Mouse (Mus musculus): ENCODE measurements at regions not wholly inside any gene's neighbourhood (a gene's known extent, or its start where the extent isn't known, plus 50 kb on each side); places are given as distances from the start of the nearest gene placed in this dataset.

DNA sequence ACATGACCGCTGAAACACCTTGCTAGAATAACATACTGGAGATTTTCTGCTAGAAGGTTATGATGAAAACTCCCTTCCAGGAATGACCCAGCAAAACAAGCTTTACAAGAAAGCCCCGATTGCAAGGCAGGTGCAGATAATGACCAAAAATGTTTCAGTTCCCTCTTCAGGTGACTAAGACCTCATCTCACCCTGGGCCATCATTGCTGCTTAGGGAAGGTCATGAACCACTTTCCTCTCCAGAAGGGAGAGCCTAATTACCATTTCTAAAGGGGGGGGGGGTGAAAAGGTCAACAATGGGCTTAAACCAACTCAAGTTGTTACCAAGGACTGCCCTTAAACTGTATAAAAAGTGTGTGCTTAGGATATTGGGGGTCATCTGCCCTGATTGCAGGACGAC, 59.8 kb upstream of the Speer4c start:
- DNase-seq (ENCODE audit: extremely low read depth, insufficient read length, low spot score) = no peak

DNA sequence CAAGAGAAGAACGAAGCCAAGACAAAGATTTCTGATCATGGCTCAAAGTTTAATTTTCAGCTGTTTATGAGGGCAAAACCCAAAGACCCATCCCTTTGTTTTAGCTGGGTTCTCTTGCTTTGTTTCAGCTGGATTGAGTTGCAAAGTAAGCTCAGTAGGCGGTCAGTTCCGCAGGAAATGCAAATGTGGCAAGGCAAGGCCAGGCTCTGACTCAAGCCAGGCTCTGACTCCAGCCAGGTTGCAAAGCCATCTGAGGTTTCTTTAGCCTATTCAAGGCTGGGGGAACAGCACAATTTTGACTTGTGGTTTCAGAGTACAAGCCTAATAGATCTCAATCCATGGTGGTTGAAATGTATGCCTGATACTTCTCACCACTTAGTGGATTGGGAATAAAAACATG, 60.5 kb upstream of the Speer4c start:
- no peak for DNase-seq (ENCODE audit: extremely low read depth, insufficient read length, low spot score)

DNA sequence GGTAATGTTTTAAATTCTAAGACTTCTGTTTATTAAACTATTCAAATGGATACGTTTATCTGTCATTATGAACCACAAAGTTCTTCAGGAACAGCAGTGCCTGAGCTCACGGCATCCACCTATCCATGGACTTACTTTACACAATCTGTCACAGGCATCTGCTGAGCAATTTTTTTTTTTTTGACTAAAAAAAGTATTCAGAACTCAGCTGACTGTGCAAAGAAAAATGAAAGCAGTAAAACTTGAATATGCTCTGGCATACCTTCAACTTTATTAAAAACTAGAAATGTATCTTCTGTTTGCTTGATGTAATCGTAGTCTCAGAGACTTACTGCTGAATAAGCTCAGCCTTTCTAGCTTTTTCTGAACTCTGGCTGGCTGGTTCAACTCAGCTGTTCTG, 62.0 kb upstream of the Speer4c start:
- DNase-seq (ENCODE audit: extremely low read depth, insufficient read length, low spot score) = no peak

DNA sequence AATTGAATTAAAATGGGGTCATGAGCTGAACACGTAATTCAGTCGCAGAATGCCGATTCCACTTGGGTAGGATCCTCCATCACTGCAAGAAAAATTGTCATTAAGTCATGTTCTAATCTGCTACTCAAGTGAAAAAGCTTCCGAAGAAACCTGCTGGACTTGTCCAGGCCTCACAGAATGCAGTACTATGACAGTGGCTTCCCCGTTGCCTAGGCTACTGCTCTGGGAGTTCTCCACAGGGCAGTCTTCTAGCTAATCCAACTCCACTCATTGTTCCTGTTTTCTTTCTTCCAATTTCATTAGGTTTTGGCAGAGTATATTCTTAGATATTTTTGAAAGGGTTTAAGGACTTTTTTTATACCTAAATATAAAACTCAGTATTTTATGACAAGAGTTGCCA, 89.5 kb upstream of the Speer4c start:
- DNase-seq (ENCODE audit: extremely low read depth, insufficient read length, low spot score) = no peak

DNA sequence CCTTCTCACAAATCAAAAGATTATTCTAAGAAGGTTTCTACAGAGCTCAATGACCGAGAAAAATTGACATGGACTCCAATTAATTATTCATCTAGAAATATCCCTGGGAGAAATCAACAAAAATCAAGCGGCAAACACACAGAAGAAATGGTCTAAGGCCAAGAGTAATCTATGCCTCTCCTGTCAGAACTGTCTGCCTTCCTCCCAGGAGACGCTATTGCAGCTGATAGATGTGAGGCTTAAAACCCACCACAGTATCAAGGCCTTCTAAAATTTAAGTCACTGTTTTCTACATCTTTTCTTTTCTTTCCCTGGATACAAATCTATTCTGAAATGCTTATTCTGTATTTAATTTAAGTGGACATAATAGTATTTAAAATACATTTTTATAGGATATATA, 102.8 kb upstream of the Speer4c start:
- DNase-seq (ENCODE audit: extremely low read depth, insufficient read length, low spot score) = no peak

DNA sequence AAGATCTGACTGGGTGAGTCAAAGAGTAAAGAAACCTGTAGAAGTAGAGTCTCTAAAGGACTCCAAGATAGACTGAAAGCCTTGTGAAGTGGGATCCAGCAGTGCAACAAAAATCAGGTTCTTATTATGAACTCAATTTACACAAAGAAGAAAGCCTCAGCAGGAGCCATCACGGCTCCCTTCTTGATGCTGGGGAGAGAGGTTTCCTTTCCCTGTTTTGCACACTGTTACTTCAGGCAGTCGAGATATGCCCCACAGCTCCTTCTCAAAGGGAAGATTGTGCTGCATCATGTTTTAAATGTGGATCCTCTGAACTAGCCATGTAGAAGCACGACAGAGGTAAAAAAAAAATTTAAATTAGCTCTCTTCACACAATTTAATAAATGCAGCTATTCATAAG, 103.3 kb upstream of the Speer4c start:
- DNase-seq (ENCODE audit: extremely low read depth, insufficient read length, low spot score) = no peak

DNA sequence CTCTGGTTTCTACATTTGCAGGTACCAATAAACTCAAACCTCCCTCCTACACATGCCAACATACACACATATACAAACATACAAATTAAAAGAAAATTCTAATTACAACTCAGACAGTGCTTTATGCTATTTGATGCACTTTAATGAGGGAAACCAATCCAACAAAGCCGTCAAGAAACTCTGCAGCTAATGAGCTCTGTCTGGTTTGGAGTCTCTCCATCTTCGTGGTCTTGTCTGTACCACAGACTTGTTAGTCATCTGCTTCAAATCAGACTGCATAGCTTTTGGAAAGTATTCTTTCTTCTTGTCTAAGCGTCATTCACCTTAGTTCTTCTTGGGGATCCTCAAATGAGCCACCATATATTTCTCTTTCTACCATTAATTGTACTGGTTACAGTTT, 108.9 kb upstream of the Speer4c start:
- no peak for DNase-seq (ENCODE audit: extremely low read depth, insufficient read length, low spot score)

DNA sequence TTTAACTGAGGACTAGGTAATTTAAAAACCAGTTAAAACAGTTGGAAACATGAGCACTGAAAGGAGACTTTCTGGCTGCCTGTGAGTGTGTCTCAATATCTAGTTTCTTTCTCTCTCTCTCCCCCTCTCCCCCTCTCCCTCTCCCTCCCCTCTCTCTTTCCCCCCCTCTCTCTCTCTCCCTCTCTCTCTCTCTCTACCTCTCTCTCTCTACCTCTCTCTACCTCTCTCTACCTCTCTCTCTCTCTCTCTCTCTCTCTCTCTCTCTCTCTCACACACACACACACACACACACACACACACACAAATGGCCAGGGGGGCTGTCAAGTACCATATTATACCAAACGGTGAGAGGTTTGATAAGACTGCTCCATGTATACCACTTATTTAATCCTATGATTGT, 103.0 kb upstream of the Cacna2d1 start:
- DNase-seq (ENCODE audit: extremely low read depth, insufficient read length, low spot score) = no peak

DNA sequence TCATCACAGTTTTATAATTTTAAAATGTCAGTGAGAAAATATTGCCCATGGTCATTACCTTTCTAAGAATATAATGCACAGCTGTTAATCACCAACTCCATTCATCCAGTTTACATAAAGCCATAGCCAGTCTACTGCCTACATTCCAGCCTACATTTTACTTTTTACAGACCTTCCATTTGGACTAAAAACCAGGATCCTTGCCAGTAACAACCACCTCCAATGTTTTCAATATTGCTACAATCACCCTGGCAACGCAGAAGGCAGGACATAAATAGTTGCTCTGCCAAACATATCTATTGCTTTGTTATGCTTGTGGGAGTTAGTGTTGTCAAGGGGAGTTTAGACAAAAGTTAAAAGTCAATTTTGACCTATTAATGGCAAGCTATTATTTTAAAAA, 102.2 kb upstream of the Cacna2d1 start:
- no peak for DNase-seq (ENCODE audit: extremely low read depth, insufficient read length, low spot score)

DNA sequence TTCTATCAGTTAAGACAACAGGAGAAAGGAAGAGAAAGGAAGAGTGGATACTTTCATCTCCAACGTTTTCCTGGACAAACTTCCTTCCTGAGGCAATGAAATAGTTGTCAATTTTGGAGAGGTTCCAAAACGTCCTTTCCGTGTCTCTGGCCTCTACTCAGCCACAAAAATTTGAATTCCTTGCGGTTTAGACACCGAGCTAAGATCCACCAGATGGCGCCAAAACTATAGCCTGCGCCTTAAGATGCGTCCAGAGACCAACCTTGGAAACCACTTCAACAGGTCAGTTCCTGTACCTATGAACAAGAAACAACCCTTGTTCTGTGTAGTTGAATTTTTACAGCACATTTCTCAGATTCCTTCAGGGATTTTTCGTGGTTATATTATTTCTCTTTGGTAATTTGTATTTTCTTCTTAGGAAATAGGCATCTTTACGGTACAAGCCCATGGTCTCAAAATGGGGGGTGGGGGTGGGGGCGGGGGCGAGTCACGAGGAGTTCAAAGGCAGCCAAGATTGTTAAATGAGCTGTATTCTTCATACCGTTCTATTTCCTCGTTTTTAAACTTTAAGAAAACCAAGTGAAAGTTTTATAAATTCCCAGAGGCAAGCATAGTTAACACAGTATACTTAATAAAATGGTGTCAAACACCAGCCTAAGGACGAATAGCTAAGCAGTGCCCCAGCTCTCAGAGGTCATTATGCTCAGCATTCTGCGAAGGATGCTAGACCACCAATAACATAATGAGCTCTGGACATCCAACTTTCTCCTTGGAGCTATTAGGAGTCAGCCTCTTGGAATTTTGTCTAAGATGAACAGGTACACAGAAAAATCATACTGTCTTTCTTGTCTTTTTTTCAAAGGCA, 96.2 kb upstream of the Cacna2d1 start:
- DNase-seq (ENCODE audit: extremely low read depth, insufficient read length, low spot score) = peak; percentile 6

DNA sequence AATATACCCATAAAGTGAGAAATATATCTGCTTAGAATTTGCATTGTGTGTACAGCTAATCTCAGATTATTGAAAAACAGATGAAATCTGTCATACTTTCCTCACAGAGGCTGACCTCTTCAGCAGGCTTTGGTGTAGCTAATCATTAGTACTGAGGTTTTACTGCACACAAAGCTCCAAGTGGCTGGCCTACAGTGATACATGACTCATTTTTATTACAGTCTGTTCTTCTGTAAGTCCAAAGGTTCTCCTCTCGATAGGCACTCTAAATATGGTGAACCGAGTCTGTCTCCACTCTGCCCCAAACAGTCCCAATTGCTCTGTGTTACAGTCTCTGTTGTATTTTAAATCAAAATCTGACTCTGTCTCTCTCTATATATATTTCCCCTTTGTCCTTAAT, 87.7 kb upstream of the Cacna2d1 start:
- DNase-seq (ENCODE audit: extremely low read depth, insufficient read length, low spot score) = no peak

DNA sequence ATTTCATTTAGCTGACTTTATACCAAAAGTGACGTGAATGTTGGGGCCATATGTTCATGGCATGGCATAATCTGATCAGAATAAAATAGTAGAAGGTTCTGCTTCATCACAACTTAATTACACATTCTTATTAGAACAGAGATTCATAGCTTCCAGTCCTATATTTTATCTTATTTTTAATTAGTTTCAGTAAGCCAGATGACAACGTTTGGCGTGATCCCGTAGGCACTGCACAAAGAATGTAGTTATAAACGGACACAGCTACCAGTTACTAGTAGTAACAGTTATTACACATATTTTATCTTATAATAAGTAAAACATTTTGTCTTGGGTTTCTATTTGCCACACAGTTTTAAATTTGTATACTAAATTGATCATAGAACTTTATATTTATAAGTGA, 85.0 kb upstream of the Cacna2d1 start:
- no peak for DNase-seq (ENCODE audit: extremely low read depth, insufficient read length, low spot score)

DNA sequence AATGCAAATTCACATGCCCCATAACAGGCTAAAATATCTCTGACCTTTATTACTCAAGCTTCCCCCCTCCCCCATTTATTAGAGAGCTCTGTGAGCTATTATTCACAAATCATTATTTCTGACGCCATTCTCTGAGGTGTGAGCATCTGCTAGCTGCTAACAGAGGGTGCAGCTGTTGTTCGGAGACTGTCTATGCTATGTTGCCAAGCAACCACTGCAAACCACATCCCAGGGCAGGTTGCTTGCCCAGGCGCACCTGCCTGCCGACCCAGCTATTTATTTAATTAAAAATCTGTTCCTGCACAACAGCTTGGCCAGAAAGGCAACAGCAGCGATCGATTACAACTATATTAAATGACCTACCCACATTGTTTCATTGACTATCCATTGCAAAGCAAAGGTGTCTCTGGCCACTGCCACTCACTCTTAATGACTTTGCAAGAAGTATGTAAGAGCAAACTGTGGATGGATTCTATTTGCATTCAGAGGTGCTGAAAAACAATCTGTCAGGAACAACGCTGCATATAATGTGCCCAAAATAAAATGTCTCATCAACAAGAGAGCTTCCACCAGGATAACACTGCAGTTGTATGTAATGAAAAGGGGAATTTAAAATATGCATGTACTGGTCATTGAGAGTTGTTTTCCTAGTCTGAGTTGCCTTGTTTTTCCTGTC, 84.2 kb upstream of the Cacna2d1 start:
- no peak for DNase-seq (ENCODE audit: extremely low read depth, insufficient read length, low spot score)

DNA sequence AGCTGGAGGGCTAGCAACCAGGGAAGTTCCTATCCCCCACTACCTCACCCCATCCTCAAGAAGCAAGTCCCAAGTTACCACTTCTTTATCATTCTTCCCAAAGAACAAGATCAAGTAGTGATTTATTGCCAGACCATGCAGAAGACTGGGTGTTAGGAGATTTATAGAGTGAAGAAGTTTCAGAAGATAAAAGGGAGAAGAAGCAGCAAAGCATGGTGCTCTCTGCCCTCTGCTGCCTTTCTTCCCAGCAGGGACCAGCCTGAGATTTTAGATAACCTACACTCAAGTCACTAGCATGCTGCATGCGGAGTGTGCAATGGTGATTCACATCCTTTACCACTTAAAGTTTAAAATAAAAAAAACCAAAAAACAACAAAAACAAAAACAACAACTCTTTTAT, 79.7 kb upstream of the Cacna2d1 start:
- DNase-seq (ENCODE audit: extremely low read depth, insufficient read length, low spot score) = no peak

DNA sequence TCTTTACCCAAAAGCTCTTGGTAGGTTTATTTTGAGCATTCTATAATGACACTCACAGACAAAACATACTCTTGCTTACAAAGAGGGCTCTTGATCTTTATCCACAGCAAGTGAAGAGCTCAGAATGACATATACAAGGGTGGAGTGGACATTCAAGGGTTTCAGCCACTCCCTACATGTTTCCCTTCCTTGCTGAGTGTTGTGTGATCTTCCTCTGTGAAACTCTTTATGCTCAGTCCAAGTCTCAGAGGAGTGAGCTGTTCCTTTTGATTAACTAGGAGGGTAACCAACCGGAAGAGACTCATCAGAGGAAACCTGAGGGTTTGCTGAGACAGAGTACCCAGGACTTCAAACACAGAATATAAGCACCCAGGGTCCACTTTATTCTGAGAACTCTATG, 77.5 kb upstream of the Cacna2d1 start:
- DNase-seq (ENCODE audit: extremely low read depth, insufficient read length, low spot score) = no peak

DNA sequence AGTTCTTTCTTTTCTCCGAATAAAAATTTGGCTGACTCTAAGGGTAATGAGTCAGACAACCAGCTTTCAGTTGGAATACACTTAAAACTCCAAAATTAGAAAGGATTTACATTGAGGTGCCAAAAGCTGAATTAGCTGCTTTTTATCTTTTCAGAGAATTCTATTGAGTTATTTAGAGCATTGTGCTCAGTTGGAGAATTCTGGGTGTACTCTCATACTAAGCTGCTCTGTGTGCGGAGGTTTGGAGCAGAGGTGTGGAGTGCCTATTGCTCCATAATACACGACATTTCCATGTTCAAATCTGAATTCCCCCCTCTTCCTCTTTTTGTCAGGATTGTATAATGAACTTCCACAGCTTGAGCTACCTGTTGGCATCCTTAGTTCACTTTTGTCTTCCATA, 60.4 kb upstream of the Cacna2d1 start:
- DNase-seq (ENCODE audit: extremely low read depth, insufficient read length, low spot score) = no peak

DNA sequence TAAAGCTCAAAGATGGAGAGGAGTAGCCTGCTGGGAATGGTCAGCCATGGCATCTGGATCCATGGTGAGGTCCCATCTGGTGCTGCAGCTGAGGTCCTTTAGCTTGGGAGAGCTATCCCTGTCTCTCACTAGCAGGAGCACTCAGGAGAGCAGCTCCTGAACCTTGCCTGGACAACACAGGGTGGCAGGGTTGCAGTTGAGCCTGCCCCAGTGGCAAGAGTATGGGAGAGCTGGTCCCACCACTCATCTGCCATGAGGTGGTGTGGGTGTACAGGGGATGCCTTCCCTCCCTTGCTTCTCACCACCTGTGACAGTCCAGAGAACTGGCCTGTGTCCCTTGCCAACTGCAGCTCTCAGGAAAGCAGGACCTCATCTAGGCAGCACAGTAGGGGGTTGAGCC, 51.5 kb upstream of the Cacna2d1 start:
- DNase-seq (ENCODE audit: extremely low read depth, insufficient read length, low spot score) = no peak
